Mouse (Mus musculus) right cerebral cortex, postnatal 4 days (tissue): ENCODE measurements at regions not wholly inside any gene's neighbourhood (a gene's known extent, or its start where the extent isn't known, plus 50 kb on each side); places are given as distances from the start of the nearest gene placed in this dataset.
A peak's percentile ranks its signal among the peaks of the same experiment; 100 is the strongest.

Experiments
- DNase-seq: peaks from one replicate; pipeline ENCODE4 v3.0.0-alpha.2; 2022

- DNase-seq, result no peak
Observed at GRCm38 (mm10) chr11:28782486-28782885, 70.5 kb upstream of the Efemp1 start.

- DNase-seq, result no peak
Observed at GRCm38 (mm10) chr11:28770831-28771230, 82.2 kb upstream of the Efemp1 start.

GRCm38 (mm10) chr11:28760751-28761150, 92.3 kb upstream of the Efemp1 start:
- DNase-seq, result no peak

GRCm38 (mm10) chr11:28734941-28735597, 117.9 kb upstream of the Efemp1 start:
- DNase-seq, result peak; percentile 25

GRCm38 (mm10) chr11:28734581-28734931, 118.4 kb upstream of the Efemp1 start:
- no peak for DNase-seq

- DNase-seq, result no peak
Observed at GRCm38 (mm10) chr11:28733877-28734580, 119.0 kb upstream of the Efemp1 start.

- DNase-seq, result no peak
Observed at GRCm38 (mm10) chr11:28730140-28730539, 122.9 kb upstream of the Efemp1 start.

GRCm38 (mm10) chr11:28709511-28709910, 125.4 kb upstream of the Ccdc85a start:
- no peak for DNase-seq

- no peak for DNase-seq
Observed at GRCm38 (mm10) chr11:28708431-28708830, 124.3 kb upstream of the Ccdc85a start.

GRCm38 (mm10) chr11:28702384-28702783, 118.3 kb upstream of the Ccdc85a start:
- no peak for DNase-seq

- no peak for DNase-seq
Observed at GRCm38 (mm10) chr11:28701379-28701778, 117.3 kb upstream of the Ccdc85a start.

GRCm38 (mm10) chr11:28699766-28700165, 115.6 kb upstream of the Ccdc85a start:
- DNase-seq, result no peak

GRCm38 (mm10) chr11:28697644-28698480, 113.7 kb upstream of the Ccdc85a start:
- no peak for DNase-seq

GRCm38 (mm10) chr11:28695031-28695430, 110.9 kb upstream of the Ccdc85a start:
- DNase-seq, result no peak

GRCm38 (mm10) chr11:28693303-28693702, 109.2 kb upstream of the Ccdc85a start:
- no peak for DNase-seq

GRCm38 (mm10) chr11:28692263-28693194, 108.4 kb upstream of the Ccdc85a start:
- peak; percentile 30 for DNase-seq

GRCm38 (mm10) chr11:28688436-28688835, 104.3 kb upstream of the Ccdc85a start:
- no peak for DNase-seq

GRCm38 (mm10) chr11:28685407-28685806, 101.3 kb upstream of the Ccdc85a start:
- DNase-seq, result no peak

- no peak for DNase-seq
Observed at GRCm38 (mm10) chr11:28681311-28681710, 97.2 kb upstream of the Ccdc85a start.

GRCm38 (mm10) chr11:28670765-28671164, 86.6 kb upstream of the Ccdc85a start:
- no peak for DNase-seq

- no peak for DNase-seq
Observed at GRCm38 (mm10) chr11:28669359-28669758, 85.2 kb upstream of the Ccdc85a start.

- DNase-seq, result no peak
Observed at GRCm38 (mm10) chr11:28660377-28660776, 76.3 kb upstream of the Ccdc85a start.
